Mouse (Mus musculus) cerebellum, adult 11-12 months (tissue): ENCODE data around the gene Cox14.
"Not testable (repeated sequence)": the region's sequence is repeated elsewhere in the genome, so short reads cannot be mapped to it uniquely, and the experiment has no call there.

ENCODE experiments used
- DNase-seq: peaks from one replicate; pipeline ENCODE4 v3.0.0; 2022

Cox14 gene

GRCm38 (mm10) chr15:99727525-99727924, 2.1 kb downstream of the Cox14 start:
- peak; percentile 39 for DNase-seq

GRCm38 (mm10) chr15:99728211-99728610, 2.8 kb downstream of the Cox14 start:
- DNase-seq: peak; percentile 49

- no peak for DNase-seq
Measured at GRCm38 (mm10) chr15:99729056-99729783, 3.8 kb downstream of the Cox14 start.

GRCm38 (mm10) chr15:99731167-99731566, 5.7 kb downstream of the Cox14 start:
- no peak for DNase-seq

GRCm38 (mm10) chr15:99731678-99732077, 6.3 kb downstream of the Cox14 start:
- no peak for DNase-seq

GRCm38 (mm10) chr15:99733186-99733585, 7.8 kb downstream of the Cox14 start:
- DNase-seq: no peak

GRCm38 (mm10) chr15:99735631-99736030, 10.2 kb downstream of the Cox14 start:
- DNase-seq: peak; percentile 100

- DNase-seq: no peak
Measured at GRCm38 (mm10) chr15:99736675-99737074, 11.3 kb downstream of the Cox14 start.

GRCm38 (mm10) chr15:99740229-99740628, 14.8 kb downstream of the Cox14 start:
- no peak for DNase-seq

- no peak for DNase-seq
Measured at GRCm38 (mm10) chr15:99754204-99754603, 28.8 kb downstream of the Cox14 start.

- no peak for DNase-seq
Measured at GRCm38 (mm10) chr15:99767467-99767866, 42.0 kb downstream of the Cox14 start.

- no peak for DNase-seq
Measured at GRCm38 (mm10) chr15:99768761-99769160, 43.3 kb downstream of the Cox14 start.

- no peak for DNase-seq
Measured at GRCm38 (mm10) chr15:99771004-99771500, 45.6 kb downstream of the Cox14 start.

GRCm38 (mm10) chr15:99771601-99772276, 46.3 kb downstream of the Cox14 start:
- DNase-seq: peak; percentile 33

- peak; percentile 83 for DNase-seq
Measured at GRCm38 (mm10) chr15:99772277-99772880, 47.0 kb downstream of the Cox14 start.

- not testable (repeated sequence) for DNase-seq
Measured at GRCm38 (mm10) chr15:99772881-99772924, 47.3 kb downstream of the Cox14 start, which contains the start of gene Cers5. Gene Cers5 (minus strand): TSS chr15:99772885.

GRCm38 (mm10) chr15:99772925-99773324, 47.5 kb downstream of the Cox14 start:
- no peak for DNase-seq
